Mouse (Mus musculus) large intestine, adult 2 months (tissue): ENCODE results near the gene Egr2. TPM values are rescaled to one million over a fixed set of nuclear protein-coding genes. Genes with fewer than 3 reads are reported as not detected.

ENCODE experiments used
- DNase-seq: peaks from one replicate; pipeline ENCODE4 v3.0.0-alpha.2; 2012; ENCODE audit warnings: low read depth, low spot score
- WGBS: fragments of 180-500 bp; shearing (Covaris S2); methylation state at CpG from one replicate; pipeline ENCODE4 v1.1.7; 2018; 5-methylcytosine and 5-hydroxymethylcytosine counted together
- polyA plus RNA-seq: library from polyadenylated mRNA; depleted of rRNA; stranded (reverse); fragments of >200 nt; gene quantifications from 2 replicates; pipeline ENCODE4 v1.2.3, GENCODE M21; 2012; rRNA removed

Egr2 gene
- polyA plus RNA-seq, 1 experiment = 3.4 TPM

GRCm38 (mm10) chr10:67585873-67586610 is 50.8 kb downstream of the Egr2 start:
- 85% methylated on average over 18 of the region's 18 CpGs for WGBS
- no peak for DNase-seq

Other genes starting within 250 kb of the Egr2 start
- 6.0 and 7.3 TPM in 2 replicates for gene Ado, start 13.5 kb downstream of the Egr2 start, polyA plus RNA-seq